Mouse (Mus musculus) lung, postnatal 0 days (tissue): ENCODE data around the gene Hcst.

ENCODE experiments used
- CTCF ChIP-seq: IDR thresholded peaks from 2 replicates; pipeline ENCODE4 v1.5.1; 2016; ENCODE audit warnings: antibody characterized with exemption, mild to moderate bottlenecking
- EP300 ChIP-seq: IDR thresholded peaks from 2 replicates; pipeline ENCODE4 v1.6.1; 2016; ENCODE audit warnings: antibody characterized with exemption, mild to moderate bottlenecking, control low read depth

- TF ChIP-seq CTCF = no peak
- TF ChIP-seq EP300 = no peak
Measured at GRCm38 (mm10) chr7:30411023-30411422, 8.6 kb downstream of the Hcst start.
